Mouse (Mus musculus) megakaryocyte, embryonic 14.5 days (primary cell): Measurements from ENCODE around the gene Spin1. TPM values are rescaled to one million over a fixed set of nuclear protein-coding genes. Genes with fewer than 3 reads are reported as not detected.

Experiments used
- H3K27me3 ChIP-seq: replicated peaks from 2 replicates; pipeline ENCODE3; 2012; ENCODE audit warnings: inconsistent platforms
- H3K36me3 ChIP-seq: replicated peaks from 2 replicates; pipeline ENCODE3; 2012; ENCODE audit warnings: low read length, inconsistent platforms, mixed read lengths
- H3K4me1 ChIP-seq: 2 replicates; pipeline ENCODE4 v1.6.1; 2012; ENCODE audit warnings: inconsistent platforms
- H3K4me3 ChIP-seq: replicated peaks from 2 replicates; pipeline ENCODE3; 2012; ENCODE audit warnings: moderate library complexity, mild to moderate bottlenecking, inconsistent platforms
- H3K9me3 ChIP-seq: 2 replicates; pipeline ENCODE4 v1.6.1; 2012; ENCODE audit warnings: inconsistent platforms
- FLI1 ChIP-seq: IDR thresholded peaks from 2 replicates; pipeline ENCODE4 v1.6.1; 2012; ENCODE audit warnings: low read length, inconsistent platforms, mixed read lengths
- GATA1 ChIP-seq: IDR thresholded peaks from 3 replicates; pipeline ENCODE4 v1.6.1; 2012; ENCODE audit warnings: mixed read lengths, low read length, inconsistent platforms, borderline replicate concordance
- polyA plus RNA-seq: library from polyadenylated mRNA; stranded (reverse); fragments of >175 nt; gene quantifications from 2 replicates; pipeline ENCODE4 v1.2.3, GENCODE M21; 2012; ENCODE audit warnings: low replicate concordance; ENCODE audit not compliant: insufficient read depth

Spin1 gene
- polyA plus RNA-seq, 1 experiment: 1.7 TPM

DNA sequence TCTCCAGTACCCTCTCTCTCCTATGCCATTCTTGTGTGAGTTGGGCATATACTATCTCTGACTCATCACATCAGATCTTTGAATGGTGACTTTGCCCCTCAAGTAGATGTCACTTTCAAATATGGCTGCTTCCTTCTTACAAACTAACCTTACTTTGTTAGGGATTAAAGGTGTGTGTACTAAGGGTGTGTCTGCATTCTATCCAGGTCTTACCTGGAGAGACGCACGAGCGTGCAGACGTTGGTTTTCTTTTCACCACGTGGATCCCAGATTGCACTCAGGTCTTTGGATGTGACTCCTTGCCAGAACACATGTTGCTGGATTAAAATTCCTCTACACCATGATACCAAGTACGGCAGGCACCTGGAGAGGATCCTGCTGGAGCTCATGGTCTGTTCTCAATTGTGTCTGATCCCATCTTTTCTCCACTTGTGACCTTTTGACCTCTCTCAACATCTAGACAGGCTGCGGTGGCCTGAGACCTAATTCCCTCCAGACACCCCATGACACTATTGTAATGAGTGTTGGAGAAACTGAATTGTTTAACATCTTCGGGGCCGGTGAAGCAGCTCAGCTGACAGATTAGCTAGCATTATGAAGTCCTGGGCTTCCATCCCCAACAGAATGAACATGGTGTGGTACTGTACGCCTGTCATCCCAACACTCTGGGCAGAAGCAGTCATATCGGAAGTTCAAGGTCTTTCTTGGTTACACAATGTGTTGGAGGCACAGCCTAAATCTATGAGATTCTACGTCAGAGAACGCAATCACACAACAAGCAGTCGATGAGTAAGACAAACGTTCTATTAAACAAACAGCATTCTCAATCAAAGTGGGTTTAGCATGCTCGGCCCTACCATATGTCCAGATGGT lies 6.1 kb upstream of the Spin1 start:
- no peak for TF ChIP-seq GATA1
- no peak for TF ChIP-seq FLI1
- Histone ChIP-seq H3K9me3 (peaks cover 29% of the 10 kb centered on the region), H3K36me3 (no peaks in the 10 kb centered on the region), H3K27me3 (peaks cover 3% of the 10 kb centered on the region), H3K4me3 (no peak overlapping the region), H3K4me1 (peaks cover 10% of the 10 kb centered on the region)

DNA sequence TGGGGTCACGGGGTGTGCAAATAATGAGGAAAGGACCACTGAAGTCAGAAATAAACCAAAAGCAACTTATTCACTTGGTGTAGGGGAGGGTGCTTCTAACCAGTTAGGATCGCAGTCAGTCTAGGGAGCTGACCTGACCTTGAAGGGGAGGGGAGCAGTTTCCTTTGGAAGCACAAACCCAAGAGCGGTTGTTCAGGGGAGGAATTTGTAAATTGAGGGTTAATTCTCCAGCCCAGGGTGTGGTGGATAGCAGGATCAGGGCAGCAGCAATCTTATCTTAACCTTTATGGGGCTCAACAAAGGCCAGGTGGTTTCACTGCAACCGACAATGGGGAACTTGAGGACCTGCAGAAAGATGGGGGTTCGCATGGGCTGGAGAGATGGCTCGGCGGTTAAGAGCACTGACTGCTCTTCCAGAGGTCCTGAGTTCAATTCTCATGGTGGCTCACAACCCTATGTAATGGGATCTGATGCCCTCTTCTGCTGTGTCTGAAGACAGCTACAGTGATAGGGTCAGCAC lies 5.4 kb upstream of the Spin1 start:
- TF ChIP-seq FLI1 (no peak), GATA1 (no peak)
- Histone ChIP-seq H3K27me3 (peaks cover 1% of the 10 kb centered on the region), H3K4me3 (no peak overlapping the region), H3K36me3 (no peaks in the 10 kb centered on the region), H3K4me1 (peaks cover 15% of the 10 kb centered on the region), H3K9me3 (peaks cover 27% of the 10 kb centered on the region)

GRCm38 (mm10) chr13:51096644-51097043 lies 4.0 kb upstream of the Spin1 start:
- Histone ChIP-seq H3K27me3 (no peaks in the 10 kb centered on the region), H3K36me3 (no peaks in the 10 kb centered on the region), H3K9me3 (peaks cover 15% of the 10 kb centered on the region), H3K4me1 (peaks cover 12% of the 10 kb centered on the region), H3K4me3 (no peak overlapping the region)
- TF ChIP-seq GATA1 (no peak), FLI1 (no peak)

DNA sequence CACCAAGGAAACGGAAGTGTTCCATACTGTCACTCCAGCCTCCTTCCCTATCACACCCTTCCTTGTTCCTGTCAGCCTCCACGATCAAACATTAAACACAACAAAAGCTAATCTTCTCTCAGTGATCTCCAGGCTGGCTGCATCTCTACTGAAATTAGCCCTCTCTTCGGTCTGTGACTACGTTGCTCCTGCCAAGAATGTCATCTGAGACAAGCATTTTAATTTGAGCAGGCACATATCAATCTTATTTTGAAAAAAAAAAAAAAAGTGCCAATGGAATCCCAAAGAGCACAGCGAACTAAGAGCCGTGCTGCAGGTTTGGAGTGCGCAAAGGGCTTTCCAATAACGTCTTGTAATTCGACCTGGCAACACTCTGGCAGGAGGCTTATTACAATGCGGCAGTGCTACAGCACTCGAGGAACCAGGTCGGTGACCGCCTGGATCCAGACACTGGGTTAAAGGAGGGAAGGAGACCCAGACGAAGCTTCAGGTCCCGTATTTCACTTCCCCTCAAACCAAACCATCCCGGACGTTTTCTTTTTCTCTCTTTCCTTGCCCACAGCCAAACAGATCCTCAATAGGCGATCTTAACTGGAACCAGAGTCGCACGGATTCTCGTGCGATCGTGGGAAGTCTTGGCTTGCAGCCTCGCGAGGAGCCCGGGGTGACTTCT lies 984 bp upstream of the Spin1 start:
- peaks cover 25% of the 10 kb centered on the region for H3K4me1 ChIP-seq
- peak overlapping the region; percentile 98 for H3K4me3 ChIP-seq
- H3K9me3 ChIP-seq: peaks cover 5% of the 10 kb centered on the region
- peaks cover 12% of the 10 kb centered on the region for H3K36me3 ChIP-seq
- no peak for TF ChIP-seq GATA1
- no peak for TF ChIP-seq FLI1
- H3K27me3 ChIP-seq: no peaks in the 10 kb centered on the region

- no peaks in the 10 kb centered on the region for H3K27me3 ChIP-seq
- H3K36me3 ChIP-seq: peaks cover 20% of the 10 kb centered on the region
- peaks cover 5% of the 10 kb centered on the region for H3K9me3 ChIP-seq
- H3K4me1 ChIP-seq: peaks cover 25% of the 10 kb centered on the region
- TF ChIP-seq GATA1: no peak
- TF ChIP-seq FLI1: no peak
- peak overlapping the region; percentile 98 for H3K4me3 ChIP-seq
These were observed 516 bp downstream of the Spin1 start for GRCm38 (mm10) chr13:51101016-51101776.

DNA sequence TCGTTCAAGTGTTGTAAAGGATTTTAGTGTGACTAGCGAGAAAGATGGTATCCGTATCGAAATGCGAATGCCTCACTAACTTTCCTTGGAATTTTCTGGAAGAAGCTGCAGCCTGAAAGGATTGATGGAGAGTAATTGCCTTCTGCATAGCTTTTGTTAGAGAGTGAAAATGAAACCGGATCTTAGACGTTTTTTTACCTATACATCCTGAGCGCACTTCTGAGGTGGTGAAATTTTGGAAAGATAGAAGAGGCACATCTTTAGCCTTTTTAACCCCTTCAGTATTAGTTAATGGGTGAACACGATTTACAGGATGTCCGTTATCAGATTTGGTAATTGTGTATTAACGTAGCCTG lies 1.1 kb downstream of the Spin1 start:
- H3K4me1 ChIP-seq: peaks cover 26% of the 10 kb centered on the region
- no peaks in the 10 kb centered on the region for H3K27me3 ChIP-seq
- peaks cover 25% of the 10 kb centered on the region for H3K36me3 ChIP-seq
- H3K9me3 ChIP-seq: peaks cover 5% of the 10 kb centered on the region
- TF ChIP-seq FLI1: no peak
- no peak for TF ChIP-seq GATA1
- H3K4me3 ChIP-seq: peak overlapping the region; percentile 98

DNA sequence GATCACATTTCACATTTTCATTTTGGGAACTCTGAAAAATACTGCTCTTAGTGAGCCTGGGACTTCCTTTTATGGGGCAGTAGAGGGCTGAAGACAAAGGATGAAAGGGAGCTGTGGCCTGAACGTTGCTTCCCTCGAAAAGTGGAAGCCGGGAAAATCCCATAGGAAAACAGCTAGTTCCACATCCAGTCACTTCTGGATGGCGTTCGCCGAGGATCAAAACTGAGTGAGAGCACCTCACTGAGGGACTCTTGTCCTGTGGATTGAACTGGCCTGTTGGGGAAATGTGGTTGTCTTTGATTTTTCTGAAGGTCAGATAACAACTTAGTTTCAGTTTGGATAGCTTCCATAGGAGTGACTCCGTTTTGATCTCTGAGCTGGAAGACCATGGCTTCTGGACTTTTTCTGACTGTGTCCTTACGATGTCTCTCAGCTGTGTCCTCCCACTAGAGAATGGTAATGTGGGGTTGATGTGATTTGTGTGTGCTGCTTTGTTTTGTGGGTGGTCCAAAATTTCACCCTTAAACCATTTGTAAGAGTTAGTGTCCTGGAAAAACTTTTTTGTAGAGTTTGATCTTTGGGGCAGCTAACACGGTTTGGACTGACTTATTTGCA lies 2.5 kb downstream of the Spin1 start:
- H3K4me3 ChIP-seq: no peak overlapping the region
- H3K36me3 ChIP-seq: peaks cover 33% of the 10 kb centered on the region
- H3K9me3 ChIP-seq: peaks cover 5% of the 10 kb centered on the region
- H3K4me1 ChIP-seq: peaks cover 29% of the 10 kb centered on the region
- no peak for TF ChIP-seq FLI1
- TF ChIP-seq GATA1: no peak
- H3K27me3 ChIP-seq: no peaks in the 10 kb centered on the region

- Histone ChIP-seq H3K36me3 (peaks cover 40% of the 10 kb centered on the region), H3K4me3 (no peak overlapping the region), H3K4me1 (peaks cover 29% of the 10 kb centered on the region), H3K27me3 (no peaks in the 10 kb centered on the region), H3K9me3 (peaks cover 8% of the 10 kb centered on the region)
- no peak for TF ChIP-seq FLI1
- no peak for TF ChIP-seq GATA1
These were observed 3.4 kb downstream of the Spin1 start for GRCm38 (mm10) chr13:51103861-51104650.
